Mouse (Mus musculus) retina, adult 2 months (tissue): ENCODE results near the gene Gm13276.
"Not testable (repeated sequence)": the region's sequence is repeated elsewhere in the genome, so short reads cannot be mapped to it uniquely, and the experiment has no call there.

ENCODE experiments used
- DNase-seq: peaks from one replicate; pipeline ENCODE4 v3.0.0-alpha.2; 2012; ENCODE audit warnings: low read depth, low spot score

Gene Gm13276

GRCm38 (mm10) chr4:88782335-88782734, 3.2 kb upstream of the Gm13276 start:
- not testable (repeated sequence) for DNase-seq

- not testable (repeated sequence) for DNase-seq
Measured at GRCm38 (mm10) chr4:88788402-88788801, 2.9 kb downstream of the Gm13276 start, which contains the start of gene Gm13277. Gm13277 (plus strand) TSS chr4:88788632.

DNA sequence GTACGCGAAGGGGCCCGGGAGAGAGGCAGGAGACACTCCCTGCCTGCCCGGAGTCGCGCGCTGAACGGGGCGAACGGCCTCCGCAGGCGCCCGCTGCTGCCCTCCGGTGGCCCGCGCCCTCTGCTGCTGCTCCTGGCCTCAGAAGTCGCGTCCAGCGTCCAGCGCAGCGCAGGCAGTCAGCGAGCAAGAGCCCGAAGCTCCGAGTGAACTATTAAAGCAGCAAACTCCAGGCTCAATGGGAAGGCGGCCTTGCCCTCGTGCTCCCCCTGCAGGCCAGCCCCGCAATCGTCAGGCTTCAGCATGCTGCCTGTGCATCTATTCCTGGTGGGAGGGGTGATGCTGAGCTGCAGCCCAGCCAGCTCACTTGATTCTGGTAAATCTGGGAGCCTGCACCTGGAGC, 5.7 kb downstream of the Gm13276 start, which contains the start of gene Gm13278:
Gene Gm13278 (plus strand): TSS at position 301 of the 400 bp plus-strand sequence.
- DNase-seq, result not testable (repeated sequence)

- not testable (repeated sequence) for DNase-seq
Measured at GRCm38 (mm10) chr4:88793936-88794675, 8.6 kb downstream of the Gm13276 start, which contains the start of gene Gm13275. Gm13275 (plus strand) TSS chr4:88794487.

GRCm38 (mm10) chr4:88797097-88797496, 11.6 kb downstream of the Gm13276 start, which contains the start of gene Gm13279:
Gm13279 (plus strand) TSS chr4:88797397.
- not testable (repeated sequence) for DNase-seq

DNA sequence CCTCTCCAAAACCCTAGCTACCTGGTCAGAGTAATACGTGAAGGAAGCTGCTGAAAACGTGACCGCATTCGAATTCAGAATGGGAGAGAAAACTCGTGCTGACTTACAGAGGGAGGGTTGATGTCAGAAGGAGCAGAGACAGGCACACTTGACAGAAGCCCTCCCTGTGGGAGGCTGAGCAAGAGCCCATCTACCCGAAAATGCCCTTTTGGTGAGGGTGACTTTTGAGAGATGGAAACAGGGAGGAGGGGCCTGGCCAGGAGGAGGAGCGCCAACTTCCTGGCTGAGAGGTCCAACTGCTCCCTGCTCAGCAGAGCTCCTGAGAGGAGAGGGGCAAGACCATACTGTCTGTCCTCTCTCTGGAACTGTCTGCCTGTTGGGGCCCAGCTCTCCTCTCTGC, 13.9 kb downstream of the Gm13276 start, which contains the start of gene Gm13285:
Gene Gm13285 (plus strand): TSS at position 301 of the 400 bp plus-strand sequence.
- DNase-seq, result not testable (repeated sequence)

DNA sequence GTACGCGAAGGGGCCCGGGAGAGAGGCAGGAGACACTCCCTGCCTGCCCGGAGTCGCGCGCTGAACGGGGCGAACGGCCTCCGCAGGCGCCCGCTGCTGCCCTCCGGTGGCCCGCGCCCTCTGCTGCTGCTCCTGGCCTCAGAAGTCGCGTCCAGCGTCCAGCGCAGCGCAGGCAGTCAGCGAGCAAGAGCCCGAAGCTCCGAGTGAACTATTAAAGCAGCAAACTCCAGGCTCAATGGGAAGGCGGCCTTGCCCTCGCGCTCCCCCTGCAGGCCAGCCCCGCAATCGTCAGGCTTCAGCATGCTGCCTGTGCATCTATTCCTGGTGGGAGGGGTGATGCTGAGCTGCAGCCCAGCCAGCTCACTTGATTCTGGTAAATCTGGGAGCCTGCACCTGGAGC, 17.4 kb downstream of the Gm13276 start, which contains the start of gene Gm13287:
Gene Gm13287 (plus strand): TSS at position 301 of the 400 bp plus-strand sequence.
- not testable (repeated sequence) for DNase-seq

GRCm38 (mm10) chr4:88805231-88805630, 19.7 kb downstream of the Gm13276 start, which contains the start of gene Gm13288:
Gm13288 (plus strand) TSS chr4:88805531.
- DNase-seq, result not testable (repeated sequence)

- DNase-seq, result not testable (repeated sequence)
Measured at GRCm38 (mm10) chr4:88805761-88806160, 20.3 kb downstream of the Gm13276 start.

GRCm38 (mm10) chr4:88815928-88816327, 30.4 kb downstream of the Gm13276 start, which contains the start of gene Ifna7:
Ifna7 (plus strand) TSS chr4:88816228.
- no peak for DNase-seq

- no peak for DNase-seq
Measured at GRCm38 (mm10) chr4:88819659-88820058, 34.1 kb downstream of the Gm13276 start, which contains the start of gene Ifna11. Ifna11 (plus strand) TSS chr4:88819959.

- no peak for DNase-seq
Measured at GRCm38 (mm10) chr4:88822995-88823394, 37.5 kb downstream of the Gm13276 start.

- DNase-seq, result not testable (repeated sequence)
Measured at GRCm38 (mm10) chr4:88827116-88827515, 41.6 kb downstream of the Gm13276 start, which contains the start of gene Ifna6. Ifna6 (plus strand) TSS chr4:88827416.

GRCm38 (mm10) chr4:88830523-88830922, 45.0 kb downstream of the Gm13276 start:
- no peak for DNase-seq

- not testable (repeated sequence) for DNase-seq
Measured at GRCm38 (mm10) chr4:88835225-88835624, 49.7 kb downstream of the Gm13276 start, which contains the start of gene Ifna5. Ifna5 (plus strand) TSS chr4:88835525.
